Mouse (Mus musculus) liver, embryonic 12.5 days (tissue): Measurements from ENCODE around the gene Stk24. TPM values are rescaled to one million over a fixed set of nuclear protein-coding genes. Genes with fewer than 3 reads are reported as not detected.

ENCODE experiments used
- polyA plus RNA-seq: library from polyadenylated mRNA; unstranded; fragments of >200 nt; fragmentation: Nextera tagmentation; extraction: Ambion mirVana; gene quantifications from 2 replicates; pipeline ENCODE4 v1.2.1, GENCODE M21; 2016

Gene Stk24
- polyA plus RNA-seq, 1 experiment from 2014 or later: 56.8 TPM

Other genes starting within 250 kb of the Stk24 start
- not detected in 2 replicates for gene Slc15a1, start 125.2 kb upstream of the Stk24 start, polyA plus RNA-seq